Mouse (Mus musculus): ENCODE results near the gene Nkx2-9.

Gene Nkx2-9

GRCm38 (mm10) chr12:56612349-56612735 is 742 bp downstream of the Nkx2-9 start:
- H3K4me3 ChIP-seq (replicated peaks; ENCODE audit: low read length), result peak overlapping the region; percentile 75
- H3K4me1 ChIP-seq (replicated peaks; ENCODE audit: low read depth, low read length), result peaks cover 34% of the 10 kb centered on the region
- H3K27me3 ChIP-seq (ENCODE audit: insufficient read depth, low read length), result peaks cover 75% of the 10 kb centered on the region
- H3K36me3 ChIP-seq (ENCODE audit: insufficient read depth, low read length), result no peaks in the 10 kb centered on the region
- TF ChIP-seq POU5F1 (IDR thresholded peaks at IDR 0.05; ENCODE audit: borderline replicate concordance, low read length), result no peak
- TF ChIP-seq CTCF (conservative IDR thresholded peaks at IDR 0.05; ENCODE audit: low read length), result no peak
- TF ChIP-seq NANOG (IDR thresholded peaks at IDR 0.05; ENCODE audit: borderline replicate concordance, low read length), result no peak
- H3K9me3 ChIP-seq (ENCODE audit: low read length), result no peaks in the 10 kb centered on the region

- H3K4me1 ChIP-seq (replicated peaks; ENCODE audit: low read depth, low read length), result peaks cover 34% of the 10 kb centered on the region
- no peaks in the 10 kb centered on the region for H3K36me3 ChIP-seq (ENCODE audit: insufficient read depth, low read length)
- TF ChIP-seq NANOG (IDR thresholded peaks at IDR 0.05; ENCODE audit: borderline replicate concordance, low read length) (no peak), CTCF (conservative IDR thresholded peaks at IDR 0.05; ENCODE audit: low read length) (no peak), POU5F1 (IDR thresholded peaks at IDR 0.05; ENCODE audit: borderline replicate concordance, low read length) (no peak)
- H3K9me3 ChIP-seq (ENCODE audit: low read length), result no peaks in the 10 kb centered on the region
- H3K27me3 ChIP-seq (ENCODE audit: insufficient read depth, low read length), result peaks cover 82% of the 10 kb centered on the region
- H3K4me3 ChIP-seq (replicated peaks; ENCODE audit: low read length), result peak overlapping the region; percentile 75
Measured at GRCm38 (mm10) chr12:56611504-56612348, 1.4 kb downstream of the Nkx2-9 start.

- Histone ChIP-seq H3K4me3 (replicated peaks; ENCODE audit: low read length) (no peak overlapping the region), H3K27me3 (ENCODE audit: insufficient read depth, low read length) (peaks cover 81% of the 10 kb centered on the region), H3K36me3 (ENCODE audit: insufficient read depth, low read length) (no peaks in the 10 kb centered on the region), H3K4me1 (replicated peaks; ENCODE audit: low read depth, low read length) (peaks cover 33% of the 10 kb centered on the region), H3K9me3 (ENCODE audit: low read length) (no peaks in the 10 kb centered on the region)
- TF ChIP-seq POU5F1 (IDR thresholded peaks at IDR 0.05; ENCODE audit: borderline replicate concordance, low read length), result no peak
- no peak for TF ChIP-seq NANOG (IDR thresholded peaks at IDR 0.05; ENCODE audit: borderline replicate concordance, low read length)
- TF ChIP-seq CTCF (conservative IDR thresholded peaks at IDR 0.05; ENCODE audit: low read length), result no peak
Measured at GRCm38 (mm10) chr12:56610851-56611250, 2.2 kb downstream of the Nkx2-9 start.

GRCm38 (mm10) chr12:56591722-56592121 is 21.4 kb downstream of the Nkx2-9 start:
- Histone ChIP-seq H3K4me3 (replicated peaks; ENCODE audit: low read length) (no peak overlapping the region), H3K4me1 (replicated peaks; ENCODE audit: low read depth, low read length) (no peaks in the 10 kb centered on the region), H3K36me3 (ENCODE audit: insufficient read depth, low read length) (no peaks in the 10 kb centered on the region), H3K27me3 (ENCODE audit: insufficient read depth, low read length) (peaks cover 5% of the 10 kb centered on the region), H3K9me3 (ENCODE audit: low read length) (no peaks in the 10 kb centered on the region)
- TF ChIP-seq CTCF (conservative IDR thresholded peaks at IDR 0.05; ENCODE audit: low read length) (peak; percentile 63), POU5F1 (IDR thresholded peaks at IDR 0.05; ENCODE audit: borderline replicate concordance, low read length) (no peak)

GRCm38 (mm10) chr12:56587830-56588229 is 25.3 kb downstream of the Nkx2-9 start:
- H3K9me3 ChIP-seq (ENCODE audit: low read length), result peaks cover 7% of the 10 kb centered on the region
- no peaks in the 10 kb centered on the region for H3K27me3 ChIP-seq (ENCODE audit: insufficient read depth, low read length)
- no peak overlapping the region for H3K4me3 ChIP-seq (replicated peaks; ENCODE audit: low read length)
- no peaks in the 10 kb centered on the region for H3K4me1 ChIP-seq (replicated peaks; ENCODE audit: low read depth, low read length)
- no peaks in the 10 kb centered on the region for H3K36me3 ChIP-seq (ENCODE audit: insufficient read depth, low read length)
- TF ChIP-seq NANOG (IDR thresholded peaks at IDR 0.05; ENCODE audit: borderline replicate concordance, low read length), result no peak
- TF ChIP-seq CTCF (conservative IDR thresholded peaks at IDR 0.05; ENCODE audit: low read length), result peak; percentile 53

All from E14TG2a.4 (cell line).